Mouse (Mus musculus): ENCODE measurements around the gene Poc1b. TPM values are rescaled to one million over a fixed set of nuclear protein-coding genes. Genes with fewer than 3 reads are reported as not detected.

Gene Poc1b
- polyA plus RNA-seq, 1 experiment = 7.3 TPM

GRCm38 (mm10) chr10:99108431-99108982 is 1.7 kb downstream of the Poc1b start:
- WGBS = 34% methylated on average over 12 of the region's 12 CpGs
- TF ChIP-seq CTCF (IDR thresholded peaks at IDR 0.05; ENCODE audit: insufficient read depth, low read length) = no peak
- TF ChIP-seq POLR2A (IDR thresholded peaks at IDR 0.05; ENCODE audit: borderline replicate concordance, extremely low read depth, low read depth, low read length) = no peak
- H3K4me1 ChIP-seq (ENCODE audit: control insufficient read depth, insufficient read depth, low read length) = peaks cover 14% of the 10 kb centered on the region
- no peak for DNase-seq
- peak overlapping the region; percentile 78 for H3K4me3 ChIP-seq (replicated peaks; ENCODE audit: extremely low read depth, low read depth, low read length)

- DNase-seq = no peak
- H3K4me1 ChIP-seq (ENCODE audit: control insufficient read depth, insufficient read depth, low read length) = peaks cover 12% of the 10 kb centered on the region
- TF ChIP-seq POLR2A (IDR thresholded peaks at IDR 0.05; ENCODE audit: borderline replicate concordance, extremely low read depth, low read depth, low read length) (no peak), CTCF (IDR thresholded peaks at IDR 0.05; ENCODE audit: insufficient read depth, low read length) (no peak)
- no peak overlapping the region for H3K4me3 ChIP-seq (replicated peaks; ENCODE audit: extremely low read depth, low read depth, low read length)
- 31% methylated on average over 3 of the region's 3 CpGs for WGBS
Observed at GRCm38 (mm10) chr10:99113533-99113932, 6.7 kb downstream of the Poc1b start.

GRCm38 (mm10) chr10:99114295-99114694 is 7.5 kb downstream of the Poc1b start:
- Histone ChIP-seq H3K4me3 (replicated peaks; ENCODE audit: extremely low read depth, low read depth, low read length) (no peak overlapping the region), H3K4me1 (ENCODE audit: control insufficient read depth, insufficient read depth, low read length) (peaks cover 5% of the 10 kb centered on the region)
- no peak for DNase-seq
- no peak for TF ChIP-seq POLR2A (IDR thresholded peaks at IDR 0.05; ENCODE audit: borderline replicate concordance, extremely low read depth, low read depth, low read length)
- WGBS = 68% methylated on average over 8 of the region's 8 CpGs

GRCm38 (mm10) chr10:99115471-99116236 is 8.8 kb downstream of the Poc1b start:
- TF ChIP-seq POLR2A (IDR thresholded peaks at IDR 0.05; ENCODE audit: borderline replicate concordance, extremely low read depth, low read depth, low read length) = no peak
- no peak for TF ChIP-seq CTCF (IDR thresholded peaks at IDR 0.05; ENCODE audit: insufficient read depth, low read length)
- 62% methylated on average over 18 of the region's 18 CpGs for WGBS
- no peak overlapping the region for H3K4me3 ChIP-seq (replicated peaks; ENCODE audit: extremely low read depth, low read depth, low read length)

GRCm38 (mm10) chr10:99116237-99116632 is 9.4 kb downstream of the Poc1b start:
- H3K4me1 ChIP-seq (ENCODE audit: control insufficient read depth, insufficient read depth, low read length) = peaks cover 5% of the 10 kb centered on the region
- TF ChIP-seq POLR2A (IDR thresholded peaks at IDR 0.05; ENCODE audit: borderline replicate concordance, extremely low read depth, low read depth, low read length) (no peak), CTCF (IDR thresholded peaks at IDR 0.05; ENCODE audit: insufficient read depth, low read length) (no peak)
- WGBS = 83% methylated on average over 8 of the region's 8 CpGs
- no peak for DNase-seq
- no peak overlapping the region for H3K4me3 ChIP-seq (replicated peaks; ENCODE audit: extremely low read depth, low read depth, low read length)

More at GRCm38 (mm10) chr10:99115471-99116236, 8.8 kb downstream of the Poc1b start:
- DNase-seq = no peak
- peaks cover 5% of the 10 kb centered on the region for H3K4me1 ChIP-seq (ENCODE audit: control insufficient read depth, insufficient read depth, low read length)

GRCm38 (mm10) chr10:99116650-99117615 is 10.1 kb downstream of the Poc1b start:
- Histone ChIP-seq H3K4me3 (replicated peaks; ENCODE audit: extremely low read depth, low read depth, low read length) (no peak overlapping the region), H3K4me1 (ENCODE audit: control insufficient read depth, insufficient read depth, low read length) (peaks cover 5% of the 10 kb centered on the region)
- 81% methylated on average over 16 of the region's 16 CpGs for WGBS
- no peak for DNase-seq
- TF ChIP-seq CTCF (IDR thresholded peaks at IDR 0.05; ENCODE audit: insufficient read depth, low read length) = no peak
- no peak for TF ChIP-seq POLR2A (IDR thresholded peaks at IDR 0.05; ENCODE audit: borderline replicate concordance, extremely low read depth, low read depth, low read length)

- 49% methylated on average over 10 of the region's 10 CpGs for WGBS
- DNase-seq = no peak
- Histone ChIP-seq H3K4me3 (replicated peaks; ENCODE audit: extremely low read depth, low read depth, low read length) (no peak overlapping the region), H3K4me1 (ENCODE audit: control insufficient read depth, insufficient read depth, low read length) (peaks cover 4% of the 10 kb centered on the region)
- TF ChIP-seq CTCF (IDR thresholded peaks at IDR 0.05; ENCODE audit: insufficient read depth, low read length) = no peak
- no peak for TF ChIP-seq POLR2A (IDR thresholded peaks at IDR 0.05; ENCODE audit: borderline replicate concordance, extremely low read depth, low read depth, low read length)
Observed at GRCm38 (mm10) chr10:99117876-99118275, 11.0 kb downstream of the Poc1b start.

GRCm38 (mm10) chr10:99118697-99119096 is 11.9 kb downstream of the Poc1b start:
- WGBS = 61% methylated on average over 6 of the region's 6 CpGs
- Histone ChIP-seq H3K4me3 (replicated peaks; ENCODE audit: extremely low read depth, low read depth, low read length) (no peak overlapping the region), H3K4me1 (ENCODE audit: control insufficient read depth, insufficient read depth, low read length) (no peaks in the 10 kb centered on the region; the same call in none of the 2 replicates)
- no peak for DNase-seq
- TF ChIP-seq POLR2A (IDR thresholded peaks at IDR 0.05; ENCODE audit: borderline replicate concordance, extremely low read depth, low read depth, low read length) (no peak), CTCF (IDR thresholded peaks at IDR 0.05; ENCODE audit: insufficient read depth, low read length) (no peak)

GRCm38 (mm10) chr10:99119471-99119870 is 12.6 kb downstream of the Poc1b start:
- no peak for TF ChIP-seq CTCF (IDR thresholded peaks at IDR 0.05; ENCODE audit: insufficient read depth, low read length)
- TF ChIP-seq POLR2A (IDR thresholded peaks at IDR 0.05; ENCODE audit: borderline replicate concordance, extremely low read depth, low read depth, low read length) = no peak
- WGBS = 85% methylated on average over 4 of the region's 4 CpGs
- DNase-seq = no peak

More at GRCm38 (mm10) chr10:99119471-99119870, 12.6 kb downstream of the Poc1b start:
- Histone ChIP-seq H3K4me3 (replicated peaks; ENCODE audit: extremely low read depth, low read depth, low read length) (no peak overlapping the region), H3K4me1 (ENCODE audit: control insufficient read depth, insufficient read depth, low read length) (no peaks in the 10 kb centered on the region; the same call in 1 of the 2 replicates)

Measured in lung, adult 2 months (tissue).